Mouse (Mus musculus) CD8-positive naive resting alpha-beta T cell, adult 2 months (primary cell): Measurements from ENCODE around the gene Fmo2.
A peak's percentile ranks its signal among the peaks of the same experiment; 100 is the strongest.

Experiments used
- DNase-seq, 2 experiments: peaks; one replicate each; pipeline ENCODE4 v3.0.0; 2022; ENCODE audit warnings: low read depth in 2 of 2, low spot score in 2 of 2

The Fmo2 gene

GRCm38 (mm10) chr1:162897838-162898811, at the start of gene Fmo2:
Gene Fmo2 (minus strand): TSS chr1:162898726.
- no peak for DNase-seq

GRCm38 (mm10) chr1:162947934-162948333, 49.4 kb upstream of the Fmo2 start:
- DNase-seq, result no peak

- no peak for DNase-seq
Observed at GRCm38 (mm10) chr1:162946837-162947558, 48.5 kb upstream of the Fmo2 start.

- no peak for DNase-seq
Observed at GRCm38 (mm10) chr1:162943700-162944099, 45.2 kb upstream of the Fmo2 start.

GRCm38 (mm10) chr1:162938696-162939351, 40.3 kb upstream of the Fmo2 start:
- no peak for DNase-seq

- no peak for DNase-seq
Observed at GRCm38 (mm10) chr1:162937970-162938695, 39.6 kb upstream of the Fmo2 start.

GRCm38 (mm10) chr1:162937415-162937814, 38.9 kb upstream of the Fmo2 start, which contains the start of gene Fmo6:
Gene Fmo6 (minus strand): TSS chr1:162937515.
- DNase-seq, result no peak

GRCm38 (mm10) chr1:162934374-162935012, 36.0 kb upstream of the Fmo2 start:
- DNase-seq, result no peak

GRCm38 (mm10) chr1:162932386-162932785, 33.9 kb upstream of the Fmo2 start:
- DNase-seq, result no peak

- DNase-seq, result no peak
Observed at GRCm38 (mm10) chr1:162931880-162932279, 33.4 kb upstream of the Fmo2 start.

GRCm38 (mm10) chr1:162931310-162931875, 32.9 kb upstream of the Fmo2 start:
- DNase-seq, result no peak

GRCm38 (mm10) chr1:162930631-162931030, 32.1 kb upstream of the Fmo2 start:
- DNase-seq, result no peak

- DNase-seq, result no peak
Observed at GRCm38 (mm10) chr1:162929146-162929545, 30.6 kb upstream of the Fmo2 start.

- DNase-seq, result no peak
Observed at GRCm38 (mm10) chr1:162925121-162925520, 26.6 kb upstream of the Fmo2 start.

- no peak for DNase-seq
Observed at GRCm38 (mm10) chr1:162916661-162917060, 18.1 kb upstream of the Fmo2 start.

GRCm38 (mm10) chr1:162914932-162915556, 16.5 kb upstream of the Fmo2 start:
- DNase-seq, result no peak

- DNase-seq, result no peak
Observed at GRCm38 (mm10) chr1:162912085-162912484, 13.6 kb upstream of the Fmo2 start.

GRCm38 (mm10) chr1:162901879-162902278, 3.4 kb upstream of the Fmo2 start:
- DNase-seq, result no peak

GRCm38 (mm10) chr1:162895900-162896299, 2.6 kb downstream of the Fmo2 start:
- peak in 1 of 2 experiments; percentile 34 for DNase-seq
